Mouse (Mus musculus) gastrocnemius, adult 18-20 months (tissue): Measurements from ENCODE around the gene Mob3b. TPM values are rescaled to one million over a fixed set of nuclear protein-coding genes. Genes with fewer than 3 reads are reported as not detected.
"Not testable (repeated sequence)": the region's sequence is repeated elsewhere in the genome, so short reads cannot be mapped to it uniquely, and the experiment has no call there.

ENCODE experiments used
- DNase-seq: peaks from one replicate; pipeline ENCODE4 v3.0.0; 2021; ENCODE audit warnings: low spot score
- total RNA-seq, 2 experiments: library from RNA; stranded (reverse); gene quantifications; 2 replicates each; pipeline ENCODE4 v1.2.3; 2021

Gene Mob3b
- total RNA-seq, 2 experiments from 2014 or later, result 0.55 to 1.1 TPM

DNA sequence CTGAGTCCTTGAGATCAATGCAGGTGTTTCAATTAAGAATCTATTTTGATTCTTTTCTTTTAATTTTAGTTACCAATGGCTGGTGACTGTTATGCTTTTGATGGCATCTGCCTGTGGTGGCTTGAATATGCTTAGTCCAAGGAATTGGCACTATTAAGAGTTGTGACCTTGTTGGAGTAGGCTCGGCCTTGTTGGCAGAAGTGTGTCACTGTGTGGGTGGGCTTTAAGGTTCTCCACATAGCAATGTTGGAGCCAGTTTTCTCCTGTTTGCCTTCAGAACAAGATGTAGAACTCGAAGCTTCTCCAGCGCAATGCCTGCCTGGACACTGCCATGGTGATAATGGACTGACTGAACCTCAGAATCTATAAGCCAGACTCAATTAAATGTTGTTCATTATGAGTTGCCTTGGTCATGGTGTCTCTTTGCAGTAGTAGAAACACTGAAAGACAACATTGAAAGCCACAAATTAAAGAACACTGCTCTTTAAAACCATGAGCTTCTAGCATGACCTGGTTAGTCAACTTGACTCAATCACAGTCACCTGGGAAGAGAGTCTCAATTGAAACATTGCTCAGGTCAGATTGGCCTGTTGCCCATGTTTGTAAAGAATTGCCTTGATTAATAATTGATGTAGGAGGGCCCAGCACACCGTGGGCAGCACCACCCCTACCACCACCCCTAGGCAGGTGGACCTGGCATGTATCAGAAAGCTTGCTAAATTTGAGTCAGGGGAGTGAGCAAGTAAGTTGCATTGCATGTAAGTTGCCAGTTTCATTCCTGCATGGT lies 180.2 kb downstream of the Mob3b start:
- no peak for DNase-seq

DNA sequence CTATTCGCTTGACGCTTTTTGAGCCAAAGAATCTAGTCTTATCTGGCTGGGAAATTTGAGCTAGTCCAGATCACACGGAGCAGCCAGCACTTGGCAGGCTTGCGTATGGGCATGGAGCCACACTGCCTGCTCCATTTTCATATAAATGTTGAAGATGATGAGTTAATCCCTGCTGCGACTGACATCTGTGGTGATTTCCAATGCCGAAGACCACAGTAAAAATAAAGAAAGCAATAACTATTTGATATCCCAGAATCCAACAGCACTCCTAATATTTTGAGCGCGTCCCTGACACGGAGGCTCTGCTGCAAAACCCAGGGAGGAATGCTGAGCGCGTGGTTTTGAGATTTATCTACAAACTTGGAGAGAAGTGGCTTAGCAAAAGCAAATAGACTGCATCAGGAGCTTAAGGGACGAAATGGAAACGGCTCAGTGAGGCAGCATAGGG lies 180.9 kb downstream of the Mob3b start:
- no peak for DNase-seq

GRCm38 (mm10) chr4:34974795-34975194 lies 182.5 kb downstream of the Mob3b start:
- no peak for DNase-seq

- no peak for DNase-seq
Measured at GRCm38 (mm10) chr4:34967541-34967940, 189.7 kb downstream of the Mob3b start.

DNA sequence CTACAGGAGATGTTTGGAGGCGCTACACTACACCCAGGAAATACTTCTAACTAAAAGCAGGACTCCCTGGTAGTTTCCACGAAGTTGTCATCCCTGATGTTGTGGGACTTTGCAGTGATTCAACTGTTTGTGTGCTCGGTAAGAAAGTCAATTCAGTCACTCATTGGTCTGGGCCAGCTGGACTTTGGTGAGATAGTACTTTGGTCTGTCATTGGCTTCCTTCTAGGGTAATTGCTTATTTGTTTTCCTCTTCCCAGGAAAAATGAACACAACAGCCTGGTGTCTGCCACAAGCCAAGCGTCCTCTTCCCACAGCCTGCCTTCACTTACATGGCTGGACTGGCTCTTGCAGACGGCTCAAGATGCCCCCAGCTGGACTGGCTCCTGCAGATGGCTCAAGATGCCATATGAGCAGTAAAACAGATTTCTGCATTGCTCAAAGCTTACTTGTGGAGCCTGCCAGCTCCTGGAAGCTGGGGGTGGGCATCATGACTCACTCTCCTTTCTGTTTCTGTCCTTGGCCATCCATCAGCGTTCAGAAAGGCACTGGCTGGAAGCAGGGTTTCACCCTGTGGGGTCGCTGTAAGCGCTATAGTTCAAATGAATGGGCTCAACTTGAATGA lies 190.8 kb downstream of the Mob3b start:
- DNase-seq, result no peak

DNA sequence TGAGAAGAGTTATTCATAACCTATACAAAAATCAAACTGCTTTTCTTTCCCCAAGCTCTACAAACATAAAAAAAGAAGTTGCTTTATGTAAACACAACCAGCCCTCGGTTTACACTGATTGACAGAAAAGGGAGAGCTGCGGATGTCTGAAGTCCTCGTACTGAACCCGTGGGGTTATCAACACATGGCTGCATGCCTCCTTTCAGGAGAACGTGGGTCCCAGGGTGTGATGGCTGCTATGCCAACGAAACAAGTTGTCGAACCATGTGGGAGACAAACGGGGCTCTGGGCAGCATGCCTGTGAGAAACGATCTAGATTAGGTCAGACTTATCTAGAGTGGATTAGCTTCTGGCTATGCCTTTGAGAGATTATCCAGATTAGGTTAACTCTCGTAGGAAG lies 192.4 kb downstream of the Mob3b start:
- DNase-seq, result no peak

GRCm38 (mm10) chr4:34963999-34964398 lies 193.3 kb downstream of the Mob3b start:
- no peak for DNase-seq

- no peak for DNase-seq
Measured at GRCm38 (mm10) chr4:34960781-34961560, 196.3 kb downstream of the Mob3b start.

DNA sequence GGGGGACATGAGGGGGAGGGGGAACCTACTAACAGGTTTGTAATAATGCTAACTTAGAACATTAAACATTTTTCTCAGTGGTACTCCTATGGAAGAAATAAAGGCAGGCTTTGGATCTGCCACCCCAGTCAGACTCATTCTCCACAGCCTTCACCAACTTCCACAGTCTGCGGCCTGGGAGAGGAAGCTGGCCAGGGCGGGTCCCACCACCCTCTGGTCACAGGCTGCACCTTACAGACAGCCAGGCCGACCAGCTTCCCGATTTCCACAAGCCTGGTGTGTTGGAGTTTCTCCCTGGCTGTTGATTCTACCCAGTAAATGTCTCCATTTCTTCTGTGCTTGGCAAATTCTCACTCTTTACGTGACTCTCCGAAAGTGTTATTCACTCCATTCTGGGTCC lies 197.8 kb downstream of the Mob3b start:
- DNase-seq, result no peak

DNA sequence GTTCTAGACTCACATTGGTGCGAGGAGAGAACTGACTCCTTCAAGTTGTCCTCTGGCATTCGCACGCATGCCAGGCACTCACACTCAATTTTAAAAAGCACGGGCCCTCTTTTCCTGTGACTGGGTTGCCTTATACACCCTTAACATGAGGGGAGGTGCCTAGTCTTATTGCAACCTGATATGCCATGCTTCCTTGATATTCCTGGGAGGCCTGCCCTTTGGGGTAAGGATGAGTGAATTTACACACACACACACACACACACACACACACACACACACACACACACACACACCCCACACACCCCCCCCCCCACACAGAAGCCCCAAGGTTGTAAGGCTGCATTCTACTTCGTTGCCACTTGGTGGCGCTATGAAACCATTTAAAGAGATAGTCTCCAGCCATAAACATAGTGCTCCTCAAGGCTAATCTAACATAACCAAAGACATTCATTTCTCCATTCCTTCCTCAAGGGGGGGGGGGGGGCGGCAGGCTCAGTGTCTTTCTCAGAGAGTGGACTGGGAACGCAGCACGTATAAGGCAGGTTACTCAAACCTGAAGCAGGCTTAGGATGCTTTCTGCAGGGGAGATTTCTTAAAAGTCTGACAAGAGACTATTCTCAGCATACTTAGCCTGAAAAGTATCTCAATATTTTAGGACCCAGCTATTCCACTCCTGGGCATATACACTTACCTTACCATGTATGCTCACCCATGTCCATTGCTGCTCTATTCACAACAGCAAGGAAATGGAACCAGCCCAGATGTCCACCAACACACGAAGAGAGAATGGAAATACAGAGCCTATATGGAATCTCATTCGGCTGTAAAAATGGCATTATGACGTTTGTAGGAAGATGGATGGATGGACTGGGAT lies 198.9 kb downstream of the Mob3b start:
- peak; percentile 52 for DNase-seq

DNA sequence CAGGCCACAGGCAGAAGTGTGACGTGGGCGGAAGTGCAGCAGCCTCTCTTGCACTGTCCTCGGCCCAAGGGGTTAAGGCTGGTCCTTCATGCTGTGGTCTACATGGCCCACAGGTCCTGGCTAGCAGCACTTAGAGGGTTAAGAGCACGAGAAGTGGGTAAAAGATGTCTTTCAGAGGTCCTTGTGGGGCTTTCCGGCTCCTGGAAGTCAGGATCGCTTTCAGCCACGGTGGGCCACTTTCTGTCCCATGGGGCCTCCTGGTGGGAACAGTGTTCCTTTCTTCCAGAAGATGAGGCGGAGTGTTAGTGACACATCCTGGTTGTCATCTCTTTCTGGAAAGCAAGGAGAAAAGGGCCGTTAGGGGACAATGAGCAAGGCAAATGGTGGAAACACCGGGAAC lies 203.6 kb downstream of the Mob3b start:
- no peak for DNase-seq

- no peak for DNase-seq
Measured at GRCm38 (mm10) chr4:34947181-34947580, 210.1 kb downstream of the Mob3b start.

GRCm38 (mm10) chr4:34941046-34941445 lies 216.2 kb downstream of the Mob3b start:
- DNase-seq, result no peak

GRCm38 (mm10) chr4:34928386-34928785 lies 228.9 kb downstream of the Mob3b start:
- not testable (repeated sequence) for DNase-seq

DNA sequence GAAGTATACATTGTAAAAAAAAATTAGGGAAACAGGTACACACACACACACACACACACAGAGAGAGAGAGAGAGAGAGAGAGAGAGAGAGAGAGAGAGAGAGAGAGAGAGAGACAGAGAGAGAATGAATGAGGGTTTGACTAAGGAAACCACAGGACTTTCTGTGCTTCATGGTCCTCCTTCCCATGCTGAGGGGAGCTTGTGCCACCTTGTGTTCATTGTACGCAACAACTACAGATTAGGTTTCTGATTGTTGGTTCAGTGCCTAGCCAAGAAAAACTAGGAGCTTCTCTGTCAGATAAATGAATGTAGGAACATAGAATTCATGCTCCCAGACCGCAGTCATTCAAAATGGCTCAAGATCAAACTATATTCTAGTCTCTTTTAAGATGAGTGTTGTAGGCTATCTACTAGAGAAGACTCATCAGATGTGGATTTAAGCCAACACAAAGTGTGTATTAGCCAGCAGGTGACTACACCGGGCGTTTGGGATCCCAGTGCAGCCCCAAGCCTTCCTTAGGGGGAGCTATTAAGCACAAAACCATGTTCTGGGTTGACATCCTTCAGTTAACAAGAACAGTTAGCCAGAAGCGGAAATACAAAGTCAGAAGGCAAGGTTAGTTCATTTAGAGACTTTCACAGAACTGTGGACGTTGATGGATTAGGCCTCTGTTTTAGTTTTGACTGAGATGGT lies 235.0 kb downstream of the Mob3b start:
- peak; percentile 42 for DNase-seq

DNA sequence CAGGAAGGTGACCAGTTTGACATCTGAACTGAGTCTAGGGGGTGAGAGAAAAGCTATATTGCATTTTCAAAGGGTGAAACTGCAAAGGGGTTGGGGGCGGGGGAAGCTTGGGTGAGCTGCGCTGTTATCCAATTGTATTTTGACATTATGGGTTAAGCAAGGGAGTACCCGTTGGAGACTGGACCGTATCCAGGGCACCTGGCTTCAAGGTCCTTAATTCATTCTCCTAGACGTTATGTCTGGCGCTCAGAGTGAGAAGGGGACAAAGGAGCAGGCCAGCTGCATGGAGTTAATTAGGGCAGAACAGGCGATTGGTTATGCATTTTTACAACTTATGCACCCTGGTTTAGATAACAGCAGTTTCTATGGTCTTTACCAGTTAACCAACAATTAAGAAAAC lies 239.9 kb downstream of the Mob3b start:
- no peak for DNase-seq

DNA sequence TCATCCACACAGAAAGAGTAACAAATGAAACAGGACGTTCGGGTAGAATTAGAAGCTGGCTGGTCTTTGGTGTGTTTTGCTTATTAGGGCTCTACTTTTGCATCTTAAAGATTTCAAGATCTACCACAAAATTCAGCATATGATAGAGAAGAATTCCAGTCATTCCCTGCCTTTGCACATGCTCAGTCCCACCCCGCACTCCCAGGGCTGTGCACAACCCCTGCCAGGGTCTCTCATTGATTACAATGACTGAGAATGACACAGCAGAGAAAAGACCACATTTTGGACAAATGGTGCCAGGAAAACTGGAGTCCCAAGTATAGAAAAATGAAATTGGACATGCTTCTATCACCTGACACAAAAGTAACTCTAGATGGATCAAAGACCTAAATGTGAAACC lies 245.1 kb downstream of the Mob3b start:
- no peak for DNase-seq

- DNase-seq, result no peak
Measured at GRCm38 (mm10) chr4:34911401-34911800, 245.9 kb downstream of the Mob3b start.

GRCm38 (mm10) chr4:34908127-34908526 lies 249.2 kb downstream of the Mob3b start:
- DNase-seq, result no peak

DNA sequence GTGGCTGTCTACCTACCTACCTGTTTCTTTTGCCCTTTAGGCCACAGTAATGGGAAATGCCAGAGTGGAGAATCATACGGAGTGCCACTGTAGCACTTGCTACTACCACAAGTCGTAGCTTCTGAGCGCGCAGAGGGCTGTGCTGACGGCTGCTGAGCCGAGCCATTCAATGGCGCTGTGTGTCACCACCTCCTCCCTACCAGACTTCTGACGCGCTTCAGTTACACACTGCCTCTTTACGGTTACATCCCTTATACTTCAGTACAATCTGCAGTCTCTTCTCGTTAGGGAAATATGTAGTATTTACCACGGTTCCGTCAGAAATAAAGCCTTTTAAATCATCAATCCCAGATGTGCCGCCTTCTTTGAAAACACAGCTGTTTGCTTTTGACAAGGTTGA lies 250.3 kb downstream of the Mob3b start:
- DNase-seq, result no peak

- DNase-seq, result no peak
Measured at GRCm38 (mm10) chr4:34906151-34906550, 251.1 kb downstream of the Mob3b start.
